Mouse (Mus musculus): Measurements from ENCODE around the gene Tmem59. TPM values are rescaled to one million over a fixed set of nuclear protein-coding genes. Genes with fewer than 3 reads are reported as not detected.

The Tmem59 gene
- polyA plus RNA-seq, 2 experiments, result 51.3 to 129 TPM

DNA sequence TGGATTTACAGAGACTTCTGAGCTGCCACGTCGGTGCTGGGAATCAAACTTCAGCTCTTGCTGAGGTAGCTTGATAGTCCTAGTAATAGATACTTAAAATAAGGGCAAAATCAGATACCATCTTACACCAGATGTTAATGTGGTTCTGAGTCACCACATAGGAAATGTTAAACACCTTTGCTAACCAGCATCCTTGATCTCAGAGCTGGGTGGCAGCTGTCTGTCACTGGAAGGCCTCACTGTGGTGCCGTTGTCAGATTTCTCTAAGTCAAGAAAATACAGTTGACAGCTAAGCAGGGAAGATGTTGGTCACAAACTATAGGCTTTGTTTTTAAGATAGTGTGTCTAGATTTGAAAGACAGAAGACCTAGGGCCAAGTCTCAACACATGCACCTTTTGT lies 23.6 kb downstream of the Tmem59 start:
- no peaks in the 10 kb centered on the region for H3K9me3 ChIP-seq (ENCODE audit: control insufficient read depth, low read length)
- DNase-seq (ENCODE audit: low read depth in 3 of 3, low spot score in 3 of 3), result no peak
- no peak overlapping the region for H3K9ac ChIP-seq (replicated peaks)
- no peaks in the 10 kb centered on the region for H3K27me3 ChIP-seq (ENCODE audit: control insufficient read depth, insufficient read depth, low read length)
- no peak overlapping the region for H3K27ac ChIP-seq
- 92% methylated on average over 3 of the region's 3 CpGs for WGBS (ENCODE audit: insufficient replicate concordance)
- TF ChIP-seq CTCF (IDR thresholded peaks at IDR 0.05; ENCODE audit: low read depth) (no peak), EP300 (IDR thresholded peaks at IDR 0.05; ENCODE audit: low read depth) (no peak)
- peaks cover 51% of the 10 kb centered on the region for H3K36me3 ChIP-seq (replicated peaks; ENCODE audit: control insufficient read depth, insufficient read depth, low read depth)
- H3K4me3 ChIP-seq (ENCODE audit: insufficient read depth in 1 of 2, low read depth in 2 of 2, low read length in 2 of 2), result no peak overlapping the region
- ATAC-seq (ENCODE audit: insufficient read depth), result no peak
- H3K4me2 ChIP-seq (ENCODE audit: low read depth), result no peak overlapping the region
- H3K4me1 ChIP-seq (replicated peaks; ENCODE audit: control insufficient read depth in 2 of 2, insufficient read depth in 2 of 2, low read length in 1 of 2), result no peaks in the 10 kb centered on the region

DNA sequence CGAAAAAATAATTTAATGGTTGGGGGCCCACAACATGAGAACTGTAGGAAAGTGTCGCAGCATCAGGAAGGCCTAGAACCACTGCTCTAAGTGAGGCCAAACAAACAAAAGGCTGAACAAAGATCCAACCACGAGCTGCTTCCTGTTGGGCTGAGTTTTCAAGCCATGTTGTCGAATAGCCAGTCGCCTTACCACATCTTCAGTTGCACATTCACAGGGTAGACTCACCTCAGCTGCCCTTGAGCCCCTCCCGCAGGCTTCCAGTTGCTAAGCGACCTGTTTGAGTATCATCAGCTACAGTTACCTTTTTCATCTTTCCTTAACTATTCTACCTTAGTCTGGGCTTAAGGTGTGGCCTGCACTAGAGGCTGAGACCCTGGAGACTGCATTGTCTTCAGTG lies 24.8 kb downstream of the Tmem59 start:
- H3K27me3 ChIP-seq (ENCODE audit: control insufficient read depth, insufficient read depth, low read length), result no peaks in the 10 kb centered on the region
- WGBS (ENCODE audit: insufficient replicate concordance), result 74% methylated on average over 7 of the region's 7 CpGs
- no peaks in the 10 kb centered on the region for H3K9me3 ChIP-seq (ENCODE audit: control insufficient read depth, low read length)
- no peak overlapping the region for H3K4me3 ChIP-seq (ENCODE audit: insufficient read depth in 1 of 2, low read depth in 2 of 2, low read length in 2 of 2)
- H3K9ac ChIP-seq (replicated peaks), result no peak overlapping the region
- H3K4me1 ChIP-seq (replicated peaks; ENCODE audit: control insufficient read depth in 2 of 2, insufficient read depth in 2 of 2, low read length in 1 of 2), result no peaks in the 10 kb centered on the region
- DNase-seq (ENCODE audit: low read depth in 3 of 3, low spot score in 3 of 3) (no peak), ATAC-seq (ENCODE audit: insufficient read depth) (no peak)
- TF ChIP-seq CTCF (IDR thresholded peaks at IDR 0.05; ENCODE audit: low read depth) (no peak), EP300 (IDR thresholded peaks at IDR 0.05; ENCODE audit: low read depth) (no peak)
- no peak overlapping the region for H3K27ac ChIP-seq
- peaks cover 43% of the 10 kb centered on the region for H3K36me3 ChIP-seq (replicated peaks; ENCODE audit: control insufficient read depth, insufficient read depth, low read depth)
- no peak overlapping the region for H3K4me2 ChIP-seq (ENCODE audit: low read depth)

DNA sequence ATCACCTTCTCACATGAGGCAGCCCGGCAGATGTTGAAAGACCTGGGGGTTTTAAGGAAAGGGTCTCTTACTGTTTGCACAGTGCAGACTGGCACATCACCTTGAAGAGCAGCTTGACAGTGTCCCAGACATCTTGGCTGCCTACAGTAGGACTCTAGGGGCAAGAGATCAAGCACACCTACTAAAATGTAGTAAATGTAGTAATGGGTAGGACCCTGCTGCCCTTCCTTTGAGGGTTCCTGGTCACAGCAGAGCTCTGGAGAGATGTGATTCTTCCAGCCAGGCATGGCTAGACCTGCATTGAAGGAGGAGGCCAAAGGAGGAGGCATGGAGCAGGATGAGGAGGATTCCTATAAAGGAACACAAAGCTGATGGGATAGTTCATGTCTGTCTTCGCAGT lies 28.8 kb downstream of the Tmem59 start:
- peaks cover 15% of the 10 kb centered on the region for H3K36me3 ChIP-seq (replicated peaks; ENCODE audit: control insufficient read depth, insufficient read depth, low read depth)
- no peak for TF ChIP-seq CTCF (IDR thresholded peaks at IDR 0.05; ENCODE audit: low read depth)
- TF ChIP-seq EP300 (IDR thresholded peaks at IDR 0.05; ENCODE audit: low read depth), result no peak
- DNase-seq (ENCODE audit: low read depth in 3 of 3, low spot score in 3 of 3) (no peak), ATAC-seq (ENCODE audit: insufficient read depth) (no peak)
- no peak overlapping the region for H3K27ac ChIP-seq
- H3K4me1 ChIP-seq (replicated peaks; ENCODE audit: control insufficient read depth in 2 of 2, insufficient read depth in 2 of 2, low read length in 1 of 2), result peaks cover 4 to 13% of the 10 kb centered on the region in 2 experiments
- H3K9ac ChIP-seq (replicated peaks), result no peak overlapping the region
- no peak overlapping the region for H3K4me3 ChIP-seq (ENCODE audit: insufficient read depth in 1 of 2, low read depth in 2 of 2, low read length in 2 of 2)
- 91% methylated on average over 2 of the region's 2 CpGs for WGBS (ENCODE audit: insufficient replicate concordance)
- no peaks in the 10 kb centered on the region for H3K27me3 ChIP-seq (ENCODE audit: control insufficient read depth, insufficient read depth, low read length)
- no peaks in the 10 kb centered on the region for H3K9me3 ChIP-seq (ENCODE audit: control insufficient read depth, low read length)
- no peak overlapping the region for H3K4me2 ChIP-seq (ENCODE audit: low read depth)

DNA sequence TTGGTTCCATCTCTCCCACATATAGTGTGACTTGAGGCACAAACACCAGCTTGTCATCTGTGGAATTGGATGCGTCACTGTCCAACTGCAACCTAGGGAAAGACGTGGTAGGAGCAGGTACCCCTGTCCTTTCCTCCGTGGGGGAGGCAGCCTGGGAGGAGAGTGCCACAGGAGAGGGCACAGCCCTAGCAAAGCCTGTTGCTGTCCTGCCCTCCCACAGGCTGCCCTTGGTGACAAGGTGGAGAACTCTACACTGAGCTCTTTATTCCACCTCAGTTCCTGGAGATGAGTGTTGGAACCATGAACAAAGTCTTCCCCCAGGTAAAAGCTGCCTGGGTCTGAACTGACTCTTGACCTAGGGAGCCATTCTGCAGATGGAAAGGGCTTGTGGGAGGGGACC lies 30.7 kb downstream of the Tmem59 start, which contains the start of gene Ldlrad1:
Gene Ldlrad1 (plus strand): TSS at position 301 of the 400 bp plus-strand sequence.
- Histone ChIP-seq H3K27ac (no peak within 1 kb of the TSS), H3K4me1 (replicated peaks; ENCODE audit: control insufficient read depth in 2 of 2, insufficient read depth in 2 of 2, low read length in 1 of 2) (peaks cover 4 to 13% of the 10 kb centered on the region in 2 experiments), H3K4me2 (ENCODE audit: low read depth) (no peak within 1 kb of the TSS), H3K4me3 (ENCODE audit: insufficient read depth in 1 of 2, low read depth in 2 of 2, low read length in 2 of 2) (no peak within 1 kb of the TSS), H3K36me3 (replicated peaks; ENCODE audit: control insufficient read depth, insufficient read depth, low read depth) (peaks cover 2% of the 10 kb centered on the region; the same call in 1 of the 2 replicates), H3K27me3 (ENCODE audit: control insufficient read depth, insufficient read depth, low read length) (no peaks in the 10 kb centered on the region), H3K9ac (replicated peaks) (no peak within 1 kb of the TSS), H3K9me3 (ENCODE audit: control insufficient read depth, low read length) (no peaks in the 10 kb centered on the region)
- DNase-seq (ENCODE audit: low read depth in 3 of 3, low spot score in 3 of 3) (no peak), ATAC-seq (ENCODE audit: insufficient read depth) (no peak)
- no peak for TF ChIP-seq EP300 (IDR thresholded peaks at IDR 0.05; ENCODE audit: low read depth)
- TF ChIP-seq CTCF (IDR thresholded peaks at IDR 0.05; ENCODE audit: low read depth), result no peak
- 80% methylated on average over 3 of the region's 3 CpGs for WGBS (ENCODE audit: insufficient replicate concordance)

DNA sequence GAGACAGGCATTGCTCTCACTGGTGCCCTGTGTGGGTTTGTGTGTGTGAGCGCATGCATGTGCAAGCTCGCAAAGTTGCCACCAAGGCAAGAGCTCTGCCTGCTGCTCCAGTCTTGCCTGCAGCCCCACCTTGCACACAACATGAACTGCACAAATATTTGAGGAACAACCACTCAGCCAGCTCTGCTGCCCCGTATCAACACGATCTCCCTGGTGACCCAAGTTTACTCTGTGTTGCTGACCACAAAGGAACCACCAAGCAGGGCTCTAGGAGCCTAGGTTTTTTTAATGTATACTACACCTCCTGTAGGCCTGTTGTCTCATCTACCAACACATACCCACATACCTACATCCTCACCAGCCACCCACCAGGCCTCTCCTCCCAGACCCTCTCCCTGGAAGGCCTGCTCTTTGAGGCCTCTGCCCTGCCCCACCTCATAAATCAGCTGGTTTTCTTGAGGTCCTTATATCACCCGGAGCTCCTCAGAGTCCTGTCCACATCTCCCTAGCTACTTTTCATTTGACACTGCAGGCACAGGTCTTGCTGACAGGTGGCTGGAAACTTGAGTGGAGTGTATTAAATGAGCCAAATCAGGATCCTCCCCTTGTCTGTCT lies 32.4 kb downstream of the Tmem59 start:
- no peaks in the 10 kb centered on the region for H3K36me3 ChIP-seq (replicated peaks; ENCODE audit: control insufficient read depth, insufficient read depth, low read depth)
- H3K9ac ChIP-seq (replicated peaks), result no peak overlapping the region
- H3K9me3 ChIP-seq (ENCODE audit: control insufficient read depth, low read length), result no peaks in the 10 kb centered on the region
- no peak overlapping the region for H3K4me2 ChIP-seq (ENCODE audit: low read depth)
- ATAC-seq (ENCODE audit: insufficient read depth), result no peak
- H3K4me1 ChIP-seq (replicated peaks; ENCODE audit: control insufficient read depth in 2 of 2, insufficient read depth in 2 of 2, low read length in 1 of 2), result peaks cover 4 to 13% of the 10 kb centered on the region in 2 experiments
- no peak overlapping the region for H3K27ac ChIP-seq
- H3K27me3 ChIP-seq (ENCODE audit: control insufficient read depth, insufficient read depth, low read length), result no peaks in the 10 kb centered on the region
- WGBS (ENCODE audit: insufficient replicate concordance), result 18% methylated on average over 5 of the region's 5 CpGs
- DNase-seq (ENCODE audit: low read depth in 3 of 3, low spot score in 3 of 3), result no peak
- no peak for TF ChIP-seq EP300 (IDR thresholded peaks at IDR 0.05; ENCODE audit: low read depth)
- TF ChIP-seq CTCF (IDR thresholded peaks at IDR 0.05; ENCODE audit: low read depth), result no peak
- no peak overlapping the region for H3K4me3 ChIP-seq (ENCODE audit: insufficient read depth in 1 of 2, low read depth in 2 of 2, low read length in 2 of 2)
